Mouse (Mus musculus) kidney, postnatal 0 days (tissue): ENCODE data around the gene Dppa1. TPM values are rescaled to one million over a fixed set of nuclear protein-coding genes. Genes with fewer than 3 reads are reported as not detected.

Experiments
- ATAC-seq: fragments of 200-750 bp; cut with Nextera tagmentation; replicated peaks from 2 replicates; pipeline ENCODE4 v1.8.0; 2017; ENCODE audit warnings: low read depth, moderate number of reproducible peaks, moderate TSS enrichment, moderate library complexity; ENCODE audit not compliant: low FRiP score
- DNase-seq: peaks from one replicate; pipeline ENCODE4 v3.0.0-alpha.2; 2016; ENCODE audit warnings: low spot score
- H3K27ac ChIP-seq: fragments of 300-500 bp; sonication (generic); 2 replicates; pipeline ENCODE4 v1.5.1; 2014; ENCODE audit warnings: mild to moderate bottlenecking
- H3K27me3 ChIP-seq: fragments of 300-500 bp; sonication (generic); 2 replicates; pipeline ENCODE4 v1.6.1; 2014; ENCODE audit warnings: low read length, mixed read lengths; ENCODE audit not compliant: insufficient read depth
- H3K36me3 ChIP-seq: fragments of 300-500 bp; sonication (generic); 2 replicates; pipeline ENCODE4 v1.6.1; 2014; ENCODE audit warnings: low read length, mixed read lengths; ENCODE audit not compliant: insufficient read depth
- H3K4me1 ChIP-seq: fragments of 300-500 bp; sonication (generic); replicated peaks from 2 replicates; pipeline ENCODE4 v1.6.1; 2014; ENCODE audit warnings: antibody characterized with exemption, low read length, mixed read lengths; ENCODE audit not compliant: insufficient read depth
- H3K4me2 ChIP-seq: fragments of 300-500 bp; sonication (generic); 2 replicates; pipeline ENCODE4 v1.6.1; 2014; ENCODE audit warnings: mild to moderate bottlenecking, low read length, moderate library complexity, mixed read lengths
- H3K4me3 ChIP-seq: fragments of 300-500 bp; sonication (generic); replicated peaks from 2 replicates; pipeline ENCODE4 v1.5.1; 2014; ENCODE audit warnings: low read depth, low read length
- H3K9ac ChIP-seq: fragments of 300-500 bp; sonication (generic); 2 replicates; pipeline ENCODE4 v1.6.1; 2014; ENCODE audit warnings: low read depth, low read length
- H3K9me3 ChIP-seq: fragments of 300-500 bp; sonication (generic); replicated peaks from 2 replicates; pipeline ENCODE4 v1.6.1; 2016; ENCODE audit warnings: low read length, inconsistent platforms, mixed read lengths
- CTCF ChIP-seq: IDR thresholded peaks from 2 replicates; pipeline ENCODE4 v1.5.1; 2016; ENCODE audit warnings: antibody characterized with exemption, low read depth, mild to moderate bottlenecking, moderate library complexity
- WGBS: fragments of 180-500 bp; shearing (Covaris S2); extraction: QIAGEN DNeasy Blood & Tissue Kit; methylation state at CpG from one replicate; pipeline ENCODE4 v1.1.7; 2014; 5-methylcytosine and 5-hydroxymethylcytosine counted together
- polyA plus RNA-seq: library from polyadenylated mRNA; unstranded; fragments of >200 nt; fragmentation: Nextera tagmentation; extraction: Ambion mirVana; gene quantifications from 2 replicates; pipeline ENCODE4 v1.2.1, GENCODE M21; 2015

Gene Dppa1
- polyA plus RNA-seq, 1 experiment from 2014 or later, result 0.07 TPM

GRCm38 (mm10) chr11:46561096-46561495 is 68.0 kb downstream of the Dppa1 start:
- no peak for TF ChIP-seq CTCF
- Histone ChIP-seq H3K27me3 (no peaks in the 10 kb centered on the region), H3K9me3 (no peaks in the 10 kb centered on the region), H3K4me1 (no peaks in the 10 kb centered on the region), H3K9ac (no peak overlapping the region), H3K4me3 (no peak overlapping the region), H3K27ac (no peak overlapping the region), H3K36me3 (no peaks in the 10 kb centered on the region), H3K4me2 (no peak overlapping the region)
- no peak for ATAC-seq
- WGBS, result 82% methylated on average over 4 of the region's 4 CpGs
- no peak for DNase-seq

Other genes starting within 250 kb of the Dppa1 start
- 0.04 and 0.05 TPM in 2 replicates for gene Itk, start 239.7 kb downstream of the Dppa1 start, polyA plus RNA-seq
- gene Fam71b, start 232.7 kb downstream of the Dppa1 start, polyA plus RNA-seq, result not detected in 2 replicates
- gene Med7, start 192.3 kb downstream of the Dppa1 start, polyA plus RNA-seq, result 80.5 and 87.9 TPM in 2 replicates
- gene Havcr2, start 174.3 kb downstream of the Dppa1 start, polyA plus RNA-seq, result 0.06 and 0.11 TPM in 2 replicates
- not detected in 2 replicates for gene Gm12169, start 105.0 kb downstream of the Dppa1 start, polyA plus RNA-seq
- gene BC053393, start 57.7 kb downstream of the Dppa1 start, polyA plus RNA-seq, result not detected in 2 replicates
- gene Timd2, start 77.8 kb upstream of the Dppa1 start, polyA plus RNA-seq, result 0.67 and 0.70 TPM in 2 replicates
- gene Havcr1, start 105.8 kb upstream of the Dppa1 start, polyA plus RNA-seq, result 0.80 and 0.93 TPM in 2 replicates
- gene Timd4, start 181.5 kb upstream of the Dppa1 start, polyA plus RNA-seq, result 0.11 and 0.40 TPM in 2 replicates